Mouse (Mus musculus) left cerebral cortex, adult 11 months (tissue): ENCODE data around the gene Nedd8.

Source experiments
- DNase-seq: peaks from one replicate; pipeline ENCODE4 v3.0.0; 2022; ENCODE audit warnings: low spot score

Gene Nedd8

GRCm38 (mm10) chr14:55671833-55672740 is at the start of gene Nedd8, which contains the start of gene Gmpr2:
Nedd8 (minus strand) TSS chr14:55672124.
Gmpr2 (plus strand) TSS chr14:55671941.
- peak; percentile 92 for DNase-seq

- no peak for DNase-seq
Observed at GRCm38 (mm10) chr14:55721076-55721475, 49.2 kb upstream of the Nedd8 start.

- DNase-seq, result no peak
Observed at GRCm38 (mm10) chr14:55720666-55721065, 48.7 kb upstream of the Nedd8 start.

GRCm38 (mm10) chr14:55719737-55720136 is 47.8 kb upstream of the Nedd8 start:
- no peak for DNase-seq

- DNase-seq, result no peak
Observed at GRCm38 (mm10) chr14:55716884-55717283, 45.0 kb upstream of the Nedd8 start.

- DNase-seq, result no peak
Observed at GRCm38 (mm10) chr14:55716271-55716670, 44.3 kb upstream of the Nedd8 start.

- no peak for DNase-seq
Observed at GRCm38 (mm10) chr14:55714893-55715292, 43.0 kb upstream of the Nedd8 start.

- no peak for DNase-seq
Observed at GRCm38 (mm10) chr14:55713729-55714122, 41.8 kb upstream of the Nedd8 start, which contains the start of gene Tgm1. Tgm1 (minus strand) TSS chr14:55713926.

GRCm38 (mm10) chr14:55713007-55713728 is 41.2 kb upstream of the Nedd8 start:
- DNase-seq, result no peak

- no peak for DNase-seq
Observed at GRCm38 (mm10) chr14:55711786-55712185, 39.9 kb upstream of the Nedd8 start.

- no peak for DNase-seq
Observed at GRCm38 (mm10) chr14:55709509-55709908, 37.6 kb upstream of the Nedd8 start.

GRCm38 (mm10) chr14:55707397-55707796 is 35.5 kb upstream of the Nedd8 start:
- no peak for DNase-seq

GRCm38 (mm10) chr14:55706051-55706600 is 34.2 kb upstream of the Nedd8 start:
- no peak for DNase-seq

- DNase-seq, result no peak
Observed at GRCm38 (mm10) chr14:55702761-55703160, 30.8 kb upstream of the Nedd8 start.

- DNase-seq, result no peak
Observed at GRCm38 (mm10) chr14:55701131-55701530, 29.2 kb upstream of the Nedd8 start.

GRCm38 (mm10) chr14:55697226-55697625 is 25.3 kb upstream of the Nedd8 start:
- no peak for DNase-seq

GRCm38 (mm10) chr14:55689433-55689832 is 17.5 kb upstream of the Nedd8 start:
- DNase-seq, result no peak

GRCm38 (mm10) chr14:55682118-55682493 is 10.2 kb upstream of the Nedd8 start:
- DNase-seq, result no peak

- peak; percentile 96 for DNase-seq
Observed at GRCm38 (mm10) chr14:55681160-55682117, 9.5 kb upstream of the Nedd8 start, which contains the start of gene Tinf2. Tinf2 (minus strand) TSS chr14:55681820.

- no peak for DNase-seq
Observed at GRCm38 (mm10) chr14:55677615-55678014, 5.7 kb upstream of the Nedd8 start.

GRCm38 (mm10) chr14:55672741-55673060 is 777 bp upstream of the Nedd8 start:
- no peak for DNase-seq

- DNase-seq, result peak; percentile 33
Observed at GRCm38 (mm10) chr14:55671486-55671832, 465 bp downstream of the Nedd8 start.
